Mouse (Mus musculus) kidney, postnatal 0 days (tissue): ENCODE data around the gene Tas2r114. TPM values are rescaled to one million over a fixed set of nuclear protein-coding genes. Genes with fewer than 3 reads are reported as not detected.

Experiments
- ATAC-seq: fragments of 200-750 bp; cut with Nextera tagmentation; replicated peaks from 2 replicates; pipeline ENCODE4 v1.8.0; 2017; ENCODE audit warnings: low read depth, moderate number of reproducible peaks, moderate TSS enrichment, moderate library complexity; ENCODE audit not compliant: low FRiP score
- DNase-seq: peaks from one replicate; pipeline ENCODE4 v3.0.0-alpha.2; 2016; ENCODE audit warnings: low spot score
- H3K27ac ChIP-seq: fragments of 300-500 bp; sonication (generic); 2 replicates; pipeline ENCODE4 v1.5.1; 2014; ENCODE audit warnings: mild to moderate bottlenecking
- H3K27me3 ChIP-seq: fragments of 300-500 bp; sonication (generic); 2 replicates; pipeline ENCODE4 v1.6.1; 2014; ENCODE audit warnings: low read length, mixed read lengths; ENCODE audit not compliant: insufficient read depth
- H3K36me3 ChIP-seq: fragments of 300-500 bp; sonication (generic); 2 replicates; pipeline ENCODE4 v1.6.1; 2014; ENCODE audit warnings: low read length, mixed read lengths; ENCODE audit not compliant: insufficient read depth
- H3K4me1 ChIP-seq: fragments of 300-500 bp; sonication (generic); replicated peaks from 2 replicates; pipeline ENCODE4 v1.6.1; 2014; ENCODE audit warnings: antibody characterized with exemption, low read length, mixed read lengths; ENCODE audit not compliant: insufficient read depth
- H3K4me2 ChIP-seq: fragments of 300-500 bp; sonication (generic); 2 replicates; pipeline ENCODE4 v1.6.1; 2014; ENCODE audit warnings: mild to moderate bottlenecking, low read length, moderate library complexity, mixed read lengths
- H3K4me3 ChIP-seq: fragments of 300-500 bp; sonication (generic); replicated peaks from 2 replicates; pipeline ENCODE4 v1.5.1; 2014; ENCODE audit warnings: low read depth, low read length
- H3K9ac ChIP-seq: fragments of 300-500 bp; sonication (generic); 2 replicates; pipeline ENCODE4 v1.6.1; 2014; ENCODE audit warnings: low read depth, low read length
- H3K9me3 ChIP-seq: fragments of 300-500 bp; sonication (generic); replicated peaks from 2 replicates; pipeline ENCODE4 v1.6.1; 2016; ENCODE audit warnings: low read length, inconsistent platforms, mixed read lengths
- CTCF ChIP-seq: IDR thresholded peaks from 2 replicates; pipeline ENCODE4 v1.5.1; 2016; ENCODE audit warnings: antibody characterized with exemption, low read depth, mild to moderate bottlenecking, moderate library complexity
- WGBS: fragments of 180-500 bp; shearing (Covaris S2); extraction: QIAGEN DNeasy Blood & Tissue Kit; methylation state at CpG from one replicate; pipeline ENCODE4 v1.1.7; 2014; 5-methylcytosine and 5-hydroxymethylcytosine counted together
- polyA plus RNA-seq: library from polyadenylated mRNA; unstranded; fragments of >200 nt; fragmentation: Nextera tagmentation; extraction: Ambion mirVana; gene quantifications from 2 replicates; pipeline ENCODE4 v1.2.1, GENCODE M21; 2015

The Tas2r114 gene
- not detected in 2 replicates for polyA plus RNA-seq

GRCm38 (mm10) chr6:131689963-131690362, at the start of gene Tas2r114:
Gene Tas2r114, minus strand, starts transcription at chr6:131690063.
- Histone ChIP-seq H3K4me2 (no peak within 1 kb of the TSS), H3K36me3 (no peaks in the 10 kb centered on the region), H3K27me3 (no peaks in the 10 kb centered on the region), H3K4me1 (no peaks in the 10 kb centered on the region), H3K9me3 (peaks cover 3% of the 10 kb centered on the region; the same call in 1 of the 2 replicates), H3K27ac (no peak within 1 kb of the TSS), H3K9ac (no peak within 1 kb of the TSS), H3K4me3 (no peak within 1 kb of the TSS)
- DNase-seq: no peak
- no peak for TF ChIP-seq CTCF
- no peak for ATAC-seq

GRCm38 (mm10) chr6:131712803-131713202, 22.9 kb upstream of the Tas2r114 start:
- H3K27ac ChIP-seq: no peak overlapping the region
- no peaks in the 10 kb centered on the region for H3K9me3 ChIP-seq
- no peaks in the 10 kb centered on the region for H3K4me1 ChIP-seq
- TF ChIP-seq CTCF: peak; percentile 36; the same call in 1 of the 2 replicates
- no peak overlapping the region for H3K4me3 ChIP-seq
- ATAC-seq (no peak), DNase-seq (no peak)
- WGBS: 48% methylated on average over 7 of the region's 7 CpGs
- H3K9ac ChIP-seq: no peak overlapping the region
- no peak overlapping the region for H3K4me2 ChIP-seq
- no peaks in the 10 kb centered on the region for H3K36me3 ChIP-seq
- no peaks in the 10 kb centered on the region for H3K27me3 ChIP-seq

- ATAC-seq (no peak), DNase-seq (no peak)
- Histone ChIP-seq H3K4me1 (no peaks in the 10 kb centered on the region), H3K4me3 (no peak within 1 kb of the TSS), H3K9me3 (peaks cover 3% of the 10 kb centered on the region; the same call in 1 of the 2 replicates), H3K27me3 (no peaks in the 10 kb centered on the region), H3K36me3 (no peaks in the 10 kb centered on the region), H3K27ac (no peak within 1 kb of the TSS), H3K9ac (no peak within 1 kb of the TSS), H3K4me2 (no peak within 1 kb of the TSS)
- 75% methylated on average over 1 of the region's 1 CpGs for WGBS
- TF ChIP-seq CTCF: no peak
These were observed 2.5 kb downstream of the Tas2r114 start, which contains the start of gene Tas2r105 for GRCm38 (mm10) chr6:131687395-131687794. Gene Tas2r105, minus strand, starts transcription at chr6:131687495.

GRCm38 (mm10) chr6:131685644-131686043, 4.2 kb downstream of the Tas2r114 start, which contains the start of gene Tas2r104:
Gene Tas2r104, minus strand, starts transcription at chr6:131685744.
- no peaks in the 10 kb centered on the region for H3K36me3 ChIP-seq
- no peak for TF ChIP-seq CTCF
- no peaks in the 10 kb centered on the region for H3K27me3 ChIP-seq
- H3K4me3 ChIP-seq: no peak within 1 kb of the TSS
- H3K9me3 ChIP-seq: peaks cover 3% of the 10 kb centered on the region; the same call in 1 of the 2 replicates
- H3K4me1 ChIP-seq: no peaks in the 10 kb centered on the region
- DNase-seq (no peak), ATAC-seq (no peak)
- no peak within 1 kb of the TSS for H3K4me2 ChIP-seq
- no peak within 1 kb of the TSS for H3K9ac ChIP-seq
- no peak within 1 kb of the TSS for H3K27ac ChIP-seq
- WGBS: 79% methylated on average over 1 of the region's 1 CpGs

- Histone ChIP-seq H3K4me1 (no peaks in the 10 kb centered on the region), H3K27ac (no peak within 1 kb of the TSS), H3K27me3 (no peaks in the 10 kb centered on the region), H3K36me3 (no peaks in the 10 kb centered on the region), H3K4me2 (no peak within 1 kb of the TSS), H3K9me3 (no peaks in the 10 kb centered on the region), H3K9ac (no peak within 1 kb of the TSS), H3K4me3 (no peak within 1 kb of the TSS)
- TF ChIP-seq CTCF: no peak
- WGBS: 69% methylated on average over 3 of the region's 3 CpGs
- no peak for ATAC-seq
- DNase-seq: no peak
These were observed 11.1 kb downstream of the Tas2r114 start, which contains the start of gene Tas2r106 for GRCm38 (mm10) chr6:131678786-131679185. Gene Tas2r106, minus strand, starts transcription at chr6:131678886.

- H3K4me3 ChIP-seq: no peak within 1 kb of the TSS
- no peaks in the 10 kb centered on the region for H3K4me1 ChIP-seq
- no peak for TF ChIP-seq CTCF
- ATAC-seq (no peak), DNase-seq (no peak)
- H3K27me3 ChIP-seq: no peaks in the 10 kb centered on the region
- H3K9me3 ChIP-seq: no peaks in the 10 kb centered on the region
- H3K4me2 ChIP-seq: no peak within 1 kb of the TSS
- H3K9ac ChIP-seq: no peak within 1 kb of the TSS
- no peak within 1 kb of the TSS for H3K27ac ChIP-seq
- no peaks in the 10 kb centered on the region for H3K36me3 ChIP-seq
These were observed 29.8 kb downstream of the Tas2r114 start, which contains the start of gene Tas2r107 for GRCm38 (mm10) chr6:131660049-131660448. Gene Tas2r107, minus strand, starts transcription at chr6:131660149.

Other genes with a start within 250 kb of the Tas2r114 start
- not detected in 2 replicates for gene 5430401F13Rik, start 203.7 kb downstream of the Tas2r114 start, polyA plus RNA-seq
- gene Gm6619, start 203.7 kb downstream of the Tas2r114 start, polyA plus RNA-seq: not detected in 2 replicates
- not detected in 2 replicates for gene Tas2r130, start 59.2 kb downstream of the Tas2r114 start, polyA plus RNA-seq
- gene Tas2r107, start 29.9 kb downstream of the Tas2r114 start, polyA plus RNA-seq: not detected in 2 replicates
- not detected in 2 replicates for gene Tas2r106, start 11.2 kb downstream of the Tas2r114 start, polyA plus RNA-seq
- gene Tas2r104, start 4.3 kb downstream of the Tas2r114 start, polyA plus RNA-seq: not detected in 2 replicates
- not detected in 2 replicates for gene Tas2r105, start 2.6 kb downstream of the Tas2r114 start, polyA plus RNA-seq